ENCODE assay signal across 27 mouse cellular contexts in the genomic region with DNA sequence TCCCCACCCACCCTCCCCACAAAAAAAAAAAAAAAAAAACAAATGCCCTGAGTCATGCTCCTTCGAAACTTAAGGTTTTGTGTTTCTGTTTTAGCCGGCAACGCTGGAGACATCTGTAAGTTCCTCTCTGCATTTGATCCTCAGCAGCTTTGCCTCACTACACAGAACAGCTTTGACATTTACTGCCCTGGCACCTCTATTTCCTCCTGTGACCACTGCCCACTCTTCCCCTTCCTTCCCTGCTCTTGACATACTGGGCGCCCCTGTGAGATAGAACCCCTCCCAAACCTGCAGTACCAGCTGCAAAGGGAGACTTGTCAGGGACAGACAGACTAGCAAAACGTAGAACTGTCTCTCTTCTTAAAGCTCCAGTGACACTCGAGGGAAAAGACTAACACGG. TPM values are rescaled to one million over a fixed set of nuclear protein-coding genes. Genes with fewer than 3 reads are reported as not detected.
DNase-seq lines count a peak whose midpoint lies in the region; ATAC-seq and TF ChIP-seq lines count a peak whose summit lies in the region.
"Had no signal": no experiment of that assay in that cellular context is flagged by ENCODE, and none has a peak within 500 bp of the region (broad histone marks: within the 10 kb centered on the region; RNA-seq: fewer than 3 reads in every experiment).

No protein-coding gene starts in this region.

- H3K4me2 ChIP-seq in lung, postnatal 0 days (replicated peaks; ENCODE audit: low read depth, low read length), result no peak overlapping the region
- H3K4me2 ChIP-seq: embryonic facial prominence, embryonic 12.5 days; heart, embryonic 12.5 days; hindbrain, embryonic 13.5 days; neural tube, embryonic 15.5 days; stomach, embryonic 15.5 days had no signal

- no peaks in the 10 kb centered on the region for H3K27me3 ChIP-seq in lung, postnatal 0 days (replicated peaks; ENCODE audit: insufficient read depth, low read length)
- H3K27me3 ChIP-seq: embryonic facial prominence, embryonic 12.5 days; heart, embryonic 12.5 days; hindbrain, embryonic 13.5 days; neural tube, embryonic 15.5 days; stomach, embryonic 15.5 days had no signal

- no peaks in the 10 kb centered on the region for H3K9me3 ChIP-seq in lung, postnatal 0 days (ENCODE audit: low read length)
- H3K9me3 ChIP-seq: hindbrain, embryonic 13.5 days; neural tube, embryonic 15.5 days; stomach, embryonic 15.5 days had no signal

- TF ChIP-seq CTCF in lung, postnatal 0 days (IDR thresholded peaks at IDR 0.05), result no peak
- no peak for TF ChIP-seq CTCF in bone marrow macrophage, adult 2 months (IDR thresholded peaks at IDR 0.05; ENCODE audit: low read depth, low read length)

- no peak for TF ChIP-seq EP300 in lung, postnatal 0 days (IDR thresholded peaks at IDR 0.05)

- H3K9ac ChIP-seq in lung, postnatal 0 days (replicated peaks; ENCODE audit: low read depth), result no peak overlapping the region
- H3K9ac ChIP-seq: embryonic facial prominence, embryonic 12.5 days; forebrain, postnatal 0 days; heart, embryonic 12.5 days; hindbrain, embryonic 13.5 days; neural tube, embryonic 15.5 days; stomach, embryonic 15.5 days had no signal

- peak; percentile 4 for DNase-seq in lung, postnatal 0 days (ENCODE audit: low spot score)
- no peak for DNase-seq in lung, postnatal 25 days (ENCODE audit: low spot score)
- DNase-seq in testis, postnatal 10 days (ENCODE audit: low spot score), result no peak
- no peak for DNase-seq in gastrocnemius, postnatal 14 days
- DNase-seq: adrenal gland, postnatal 36 days; cerebellum, adult 8-10 months; forebrain, postnatal 0 days; heart, postnatal 14 days; kidney, postnatal 14 days; lung, adult 18-20 months; midbrain, embryonic 14.5 days; thymus, adult 2 months had no signal

- no peak overlapping the region for H3K4me3 ChIP-seq in lung, postnatal 0 days (ENCODE audit: low read depth, low read length)
- H3K4me3 ChIP-seq in bone marrow macrophage, adult 2 months (ENCODE audit: insufficient read depth, low read length), result peak overlapping the region; percentile 27
- H3K4me3 ChIP-seq: embryonic facial prominence, embryonic 12.5 days; heart, embryonic 12.5 days; hindbrain, embryonic 13.5 days; neural tube, embryonic 15.5 days; stomach, embryonic 15.5 days had no signal

- WGBS in lung, postnatal 0 days, result 45% methylated on average over 7 of the region's 7 CpGs

- H3K27ac ChIP-seq in lung, postnatal 0 days (ENCODE audit: low read length), result no peak overlapping the region
- peak overlapping the region; percentile 79 for H3K27ac ChIP-seq in bone marrow macrophage, adult 2 months (ENCODE audit: insufficient read depth, low read depth, low read length)
- H3K27ac ChIP-seq: embryonic facial prominence, embryonic 12.5 days; hindbrain, embryonic 13.5 days; neural tube, embryonic 15.5 days; stomach, embryonic 15.5 days had no signal

- no peaks in the 10 kb centered on the region for H3K36me3 ChIP-seq in lung, postnatal 0 days (ENCODE audit: insufficient read depth, low read length)
- H3K36me3 ChIP-seq: embryonic facial prominence, embryonic 12.5 days; heart, embryonic 12.5 days; hindbrain, embryonic 13.5 days; neural tube, embryonic 15.5 days; stomach, embryonic 15.5 days had no signal

- TF ChIP-seq POLR2A in bone marrow macrophage, adult 2 months (IDR thresholded peaks at IDR 0.05; ENCODE audit: borderline replicate concordance, low read depth, low read length), result no peak

- H3K4me1 ChIP-seq in lung, postnatal 0 days (ENCODE audit: insufficient read depth, low read depth, low read length), result no peaks in the 10 kb centered on the region
- H3K4me1 ChIP-seq in bone marrow macrophage, adult 2 months (ENCODE audit: control insufficient read depth, insufficient read depth, low read length), result peaks cover 21% of the 10 kb centered on the region
- H3K4me1 ChIP-seq: embryonic facial prominence, embryonic 12.5 days; heart, embryonic 12.5 days; hindbrain, embryonic 13.5 days; neural tube, embryonic 15.5 days; stomach, embryonic 15.5 days had no signal

- no peak for ATAC-seq in lung, postnatal 0 days
- peak; percentile 54 to 61 for ATAC-seq in hematopoietic stem cell, adult 5-6 weeks (replicated peaks in 1 of 2; ENCODE audit: insufficient read depth in 1 of 2, low FRiP score in 2 of 2, low TSS enrichment in 1 of 2, low read depth in 1 of 2, poor library complexity in 2 of 2, severe bottlenecking in 2 of 2)
- 0 out of 2 replicates have a peak, but pooled peaks have one; percentile 9 for ATAC-seq in neutrophil, adult 5-6 weeks (ENCODE audit: extremely low read depth, insufficient number of reproducible peaks, low FRiP score, poor library complexity, severe bottlenecking)
- no peak for ATAC-seq in CD4-positive, CD25-positive, alpha-beta regulatory T cell, adult 4 months
- ATAC-seq: forebrain, postnatal 0 days; inflammation-experienced regulatory T-cells, adult 6 months had no signal

- intact Hi-C loops in gastrocnemius, postnatal 14 days (cut with DNase I; ENCODE audit: low total_unique reads), result loop anchor here (5.0 kb wide), 1 partner anchor 120 kb away; no protein-coding TSS in a partner anchor

RNA-seq across cellular contexts. Expression of gene BC051142, which starts 39.0 kb away (rescaled TPM):
- 0.24 and 0.74 TPM in 2 replicates for polyA plus RNA-seq in lung, postnatal 0 days (2015; fragmentation: Nextera tagmentation; extraction: Ambion mirVana)
- polyA plus RNA-seq in bone marrow macrophage, adult 2 months (2012; ENCODE audit: insufficient read depth, insufficient read length, missing spikeins), result 0.95 TPM in 1 of 2 replicates, not detected in the other
- total RNA-seq in hematopoietic stem cell, adult 5-6 weeks (2017), result 1.2 and 8.6 TPM in 2 replicates
- 12.5 and 14.0 TPM in 2 replicates for total RNA-seq in neutrophil, adult 5-6 weeks (2017)
- 1 to 10 TPM; 1.8 to 1.9 TPM for polyA plus RNA-seq in CD4-positive, CD25-positive, alpha-beta regulatory T cell, adult 4 months (2017; shearing (Covaris generic))
- under 1 TPM in 1 of 2 experiments, not detected in 1; 0.21 TPM for total RNA-seq in gastrocnemius, postnatal 14 days (2021)
- total RNA-seq: MEL had no signal
- polyA plus RNA-seq: heart, embryonic 12.5 days had no signal

RNA-seq across cellular contexts. Expression of gene Btnl4, which starts 39.5 kb away (rescaled TPM):
- polyA plus RNA-seq in lung, postnatal 0 days (2015; fragmentation: Nextera tagmentation; extraction: Ambion mirVana), result 0.10 TPM in 1 of 2 replicates, not detected in the other
- not detected in 2 replicates for polyA plus RNA-seq in bone marrow macrophage, adult 2 months (2012; ENCODE audit: insufficient read depth, insufficient read length, missing spikeins)
- not detected in 2 replicates for total RNA-seq in hematopoietic stem cell, adult 5-6 weeks (2017)
- total RNA-seq in neutrophil, adult 5-6 weeks (2017), result not detected in 2 replicates
- not detected for polyA plus RNA-seq in CD4-positive, CD25-positive, alpha-beta regulatory T cell, adult 4 months (2017; shearing (Covaris generic))
- total RNA-seq in gastrocnemius, postnatal 14 days (2021), result not detected
- total RNA-seq: adrenal gland, postnatal 36 days; forebrain, postnatal 0 days; gastrocnemius, postnatal 4 days; heart, postnatal 14 days; left cerebral cortex, adult 8-10 months; MEL had no signal
- polyA plus RNA-seq: embryonic facial prominence, embryonic 12.5 days; forebrain, postnatal 0 days; heart, embryonic 12.5 days; hindbrain, embryonic 13.5 days; inflammation-experienced regulatory T-cells, adult 6 months; limb, embryonic 11.5 days; midbrain, embryonic 14.5 days; neural tube, embryonic 15.5 days; urinary bladder, adult 2 months had no signal

Comparison
In these comparisons a context has a peak if more than half of its experiments do, and no peak if none do; other contexts are left out.
1. ATAC-seq: peak in hematopoietic stem cell, adult 5-6 weeks (2 of 2) and neutrophil, adult 5-6 weeks (single experiment); none in lung, postnatal 0 days (single experiment) and CD4-positive, CD25-positive, alpha-beta regulatory T cell, adult 4 months (single experiment).